Mouse (Mus musculus) frontal cortex, postnatal 25 days (tissue): Measurements from ENCODE around the gene Kirrel.

Experiments
- DNase-seq, 2 experiments: peaks; one replicate each; pipeline ENCODE4 v3.0.0; 2022; ENCODE audit warnings: low spot score in 2 of 2

Kirrel gene

DNA sequence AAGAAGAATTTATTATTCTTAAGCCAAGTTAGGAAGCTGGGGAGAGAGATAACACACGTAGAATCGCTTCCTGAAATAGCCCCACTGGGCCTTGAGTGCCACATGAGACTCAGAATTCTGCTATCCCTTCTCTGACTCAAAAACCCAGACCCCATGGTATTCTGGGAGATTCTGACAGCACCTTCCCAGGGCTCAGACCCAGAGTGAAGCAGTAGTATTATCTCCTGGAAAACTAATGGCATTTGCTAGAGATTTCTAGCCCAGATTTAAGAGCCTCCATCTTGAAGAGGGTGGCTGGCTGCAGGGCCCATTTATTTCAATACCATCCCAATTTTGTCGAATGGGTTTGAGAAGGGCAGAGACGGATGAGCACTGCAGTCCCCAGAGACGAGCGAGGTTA lies 6.9 kb downstream of the Kirrel start:
- no peak for DNase-seq

DNA sequence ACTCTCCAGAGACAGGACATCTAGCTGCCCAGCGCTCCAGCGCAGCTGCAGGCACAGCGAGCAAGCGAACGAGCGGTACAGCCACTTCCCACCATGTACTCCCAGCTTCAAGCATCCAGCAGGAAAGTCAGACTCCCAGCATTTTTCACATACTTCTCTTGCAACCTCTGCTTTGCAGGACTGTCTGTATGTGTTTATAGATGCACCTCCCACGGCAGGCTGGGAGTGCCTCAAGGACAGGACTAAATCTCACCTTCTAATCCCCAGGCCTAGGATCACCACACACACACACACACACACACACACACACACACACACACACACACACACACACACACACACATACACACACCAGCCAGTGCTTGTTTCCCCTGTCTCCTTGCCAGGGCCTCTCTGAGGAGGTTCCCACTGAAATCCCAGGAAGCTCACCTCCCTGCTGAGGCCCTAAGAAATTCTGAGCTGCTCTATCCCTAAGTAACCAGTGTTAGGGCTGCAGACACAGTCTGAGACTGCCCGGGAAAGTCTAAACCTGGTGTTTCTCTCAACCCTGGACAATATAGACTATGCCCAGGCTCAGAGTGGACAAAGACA lies 9.2 kb downstream of the Kirrel start:
- DNase-seq, result no peak

DNA sequence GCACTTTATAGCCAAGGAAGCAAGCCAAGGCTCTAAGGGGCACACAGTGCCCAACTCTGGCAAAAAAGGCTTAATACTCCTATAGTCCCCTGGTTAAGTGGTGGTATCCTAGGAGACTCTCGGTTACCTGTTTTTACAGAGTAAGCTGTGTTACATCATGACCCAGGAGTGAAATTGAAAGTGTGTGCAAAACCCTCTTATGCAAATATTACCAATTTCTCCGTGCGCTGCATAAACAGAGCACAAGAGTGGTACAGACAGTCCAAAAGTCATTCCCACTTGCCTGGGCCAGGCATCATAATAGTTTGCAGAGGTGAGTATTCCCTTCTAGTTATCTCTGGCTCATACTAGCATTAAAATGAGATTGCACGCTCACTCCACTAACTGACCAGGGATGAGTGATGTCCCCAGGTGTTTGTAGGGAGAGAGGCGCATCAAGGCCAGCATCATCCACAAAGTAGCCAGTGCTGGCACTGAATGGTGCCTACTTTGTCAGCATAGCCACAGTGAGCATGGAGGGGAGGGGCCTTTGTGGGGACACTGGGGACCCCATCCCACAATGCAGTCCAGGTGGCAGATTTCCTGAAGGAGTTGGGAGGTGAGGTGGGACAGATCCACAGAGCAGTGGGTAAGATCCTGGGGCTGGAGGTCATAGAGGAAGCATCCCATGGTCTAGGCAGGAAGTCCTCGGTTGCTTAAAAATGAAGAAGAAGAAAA lies 10.3 kb downstream of the Kirrel start:
- no peak for DNase-seq

DNA sequence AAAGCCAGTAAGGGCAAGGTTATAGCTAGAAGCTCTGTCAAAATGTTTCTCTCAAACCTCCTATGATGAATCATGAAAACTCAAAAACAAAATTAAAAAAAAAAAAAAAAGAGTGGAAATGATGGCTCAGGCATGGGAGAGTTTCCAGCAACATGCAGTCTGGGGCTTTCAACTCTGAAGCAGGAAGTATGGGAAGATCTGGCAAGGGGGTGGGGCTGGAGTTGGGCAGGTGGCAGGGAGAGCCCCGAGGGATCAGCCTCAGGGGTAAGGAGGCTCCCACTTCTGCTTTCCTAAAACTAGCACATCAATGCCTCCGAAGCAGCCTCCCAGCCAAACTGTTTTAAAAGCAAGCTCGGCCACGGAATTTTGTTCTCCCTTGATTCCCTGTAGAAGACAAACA lies 11.4 kb downstream of the Kirrel start:
- no peak for DNase-seq

DNA sequence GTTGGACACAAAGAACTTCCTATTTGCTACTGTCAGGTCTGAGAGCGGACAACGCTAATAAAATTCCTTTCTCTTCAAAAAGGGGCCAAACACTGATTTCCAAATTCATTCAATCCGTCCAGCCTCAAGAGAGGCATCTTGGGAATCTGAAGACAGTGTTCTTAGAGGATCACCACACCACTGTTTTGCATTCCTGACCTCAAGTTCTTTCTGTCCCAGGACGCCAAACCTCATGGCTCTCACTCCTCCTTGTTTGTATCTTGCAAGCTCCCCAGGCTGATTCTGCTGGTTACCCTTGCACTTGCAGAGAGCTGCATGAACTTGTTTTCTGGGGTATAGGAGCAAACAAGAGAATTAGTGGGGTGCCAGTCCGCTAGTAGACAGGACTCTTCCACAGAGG lies 12.2 kb downstream of the Kirrel start:
- no peak for DNase-seq

DNA sequence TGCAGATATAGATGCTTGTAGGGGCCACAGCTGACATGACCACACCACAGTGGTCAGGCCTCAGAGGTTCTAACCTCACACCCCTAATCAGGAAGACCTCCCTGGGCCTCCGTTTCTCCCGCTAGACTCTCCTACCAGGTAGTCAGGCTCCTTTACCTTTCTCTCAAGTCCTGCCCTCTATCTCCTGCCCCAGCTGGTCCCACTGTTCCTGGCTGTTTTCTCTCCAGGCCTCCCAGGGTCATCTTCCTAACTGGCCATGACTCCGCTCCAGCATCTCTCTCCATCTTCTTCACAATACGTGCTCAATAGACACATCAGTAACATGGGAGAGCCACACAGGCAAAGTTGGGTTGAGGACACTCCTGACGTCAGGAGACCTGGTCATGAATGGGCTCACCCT lies 12.9 kb downstream of the Kirrel start:
- no peak for DNase-seq

DNA sequence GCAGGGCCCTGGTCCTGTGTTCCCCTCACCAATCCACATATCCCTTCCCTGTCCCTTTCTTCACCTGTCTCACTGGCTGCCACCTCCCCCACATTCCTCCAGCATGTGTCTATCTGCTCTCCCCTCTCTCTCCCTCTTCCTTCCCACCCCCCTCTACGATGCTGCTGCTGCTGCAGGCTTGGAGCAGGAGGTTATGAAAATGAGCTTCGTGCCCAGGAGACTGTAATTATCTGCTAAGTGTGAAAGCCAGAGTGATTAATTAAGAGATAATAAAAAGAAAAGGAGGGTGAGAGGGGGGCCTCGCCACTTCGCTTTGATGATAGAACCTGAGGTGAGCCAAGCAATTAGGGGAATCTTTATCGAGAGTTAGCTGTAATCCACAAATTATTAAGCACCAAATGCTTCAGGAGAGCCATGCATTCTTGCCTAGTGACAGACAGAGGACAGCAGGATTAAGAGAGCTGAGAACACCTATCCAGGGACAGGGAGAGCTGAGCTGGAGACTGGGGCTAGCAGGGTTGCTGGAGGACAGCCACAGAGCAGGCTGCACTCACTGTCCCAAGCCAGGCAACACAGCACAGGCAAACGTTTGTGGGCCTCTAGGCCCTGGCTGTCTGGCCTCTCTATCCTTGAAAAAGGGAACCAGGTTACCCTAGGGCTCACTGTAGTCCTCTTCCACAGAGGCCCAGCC lies 13.6 kb downstream of the Kirrel start:
- no peak for DNase-seq

DNA sequence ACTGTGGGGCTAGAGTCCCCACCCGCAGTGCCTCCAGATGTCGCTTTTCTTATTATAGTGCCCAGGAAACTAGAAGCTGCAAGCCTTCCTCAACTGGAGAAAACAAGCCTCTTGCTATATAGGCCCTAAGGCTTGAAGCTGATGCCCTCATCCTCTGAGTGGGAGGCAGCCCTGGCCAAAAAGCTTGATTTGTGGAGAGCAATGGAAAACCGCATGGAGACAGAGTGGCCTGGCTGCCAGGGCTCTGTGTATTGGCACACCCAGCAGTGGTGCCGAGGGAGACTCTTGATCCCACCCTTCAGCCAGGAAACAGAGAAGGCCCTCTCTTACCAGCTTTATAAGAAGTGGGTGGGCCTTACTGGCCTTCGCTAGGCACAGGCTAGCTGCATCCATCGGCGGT lies 15.4 kb downstream of the Kirrel start:
- no peak for DNase-seq

DNA sequence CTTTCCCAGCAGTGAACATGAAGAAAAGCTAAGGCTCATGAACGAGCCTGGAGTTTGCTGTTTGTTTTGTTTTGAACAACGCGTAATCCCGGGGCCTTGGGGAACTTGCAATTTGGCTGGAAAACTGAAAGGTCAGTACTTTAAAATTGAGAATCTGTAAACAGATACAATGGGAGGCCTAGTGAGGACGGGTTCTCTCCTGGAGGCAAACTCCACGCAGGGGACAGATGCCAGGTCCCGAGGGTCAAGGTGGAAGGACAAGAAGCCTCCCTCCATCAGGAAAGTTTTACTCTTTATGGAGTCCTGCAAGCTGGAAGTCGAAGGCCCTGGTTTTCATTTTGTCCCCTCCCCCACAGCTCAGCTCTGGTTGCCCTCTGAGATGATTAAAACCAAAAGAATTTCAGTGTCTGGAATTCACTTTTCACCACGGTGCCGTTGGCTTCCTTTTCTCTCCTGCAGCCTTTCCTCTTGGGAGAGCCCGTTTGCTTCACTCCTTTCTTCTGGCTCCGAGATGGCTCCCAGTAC lies 16.7 kb downstream of the Kirrel start:
- no peak for DNase-seq

DNA sequence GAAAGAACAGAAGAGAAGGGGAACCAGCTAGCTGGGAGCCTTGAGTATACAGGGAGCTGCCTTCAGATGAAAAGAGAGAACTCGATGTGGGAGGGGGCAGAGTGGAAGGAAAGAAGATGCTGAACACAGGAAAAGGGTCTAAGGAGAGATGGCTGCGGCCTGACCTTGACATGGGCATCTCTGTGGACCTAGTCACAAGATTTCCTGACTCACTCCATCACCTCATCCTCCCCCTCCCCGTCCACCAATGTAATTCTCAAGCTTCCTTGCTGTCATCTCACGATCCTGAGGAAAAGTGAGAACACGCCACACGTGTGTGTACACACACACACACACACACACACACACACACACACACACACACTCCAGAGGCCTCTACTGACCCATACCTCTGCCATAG lies 17.2 kb downstream of the Kirrel start:
- DNase-seq, result no peak

DNA sequence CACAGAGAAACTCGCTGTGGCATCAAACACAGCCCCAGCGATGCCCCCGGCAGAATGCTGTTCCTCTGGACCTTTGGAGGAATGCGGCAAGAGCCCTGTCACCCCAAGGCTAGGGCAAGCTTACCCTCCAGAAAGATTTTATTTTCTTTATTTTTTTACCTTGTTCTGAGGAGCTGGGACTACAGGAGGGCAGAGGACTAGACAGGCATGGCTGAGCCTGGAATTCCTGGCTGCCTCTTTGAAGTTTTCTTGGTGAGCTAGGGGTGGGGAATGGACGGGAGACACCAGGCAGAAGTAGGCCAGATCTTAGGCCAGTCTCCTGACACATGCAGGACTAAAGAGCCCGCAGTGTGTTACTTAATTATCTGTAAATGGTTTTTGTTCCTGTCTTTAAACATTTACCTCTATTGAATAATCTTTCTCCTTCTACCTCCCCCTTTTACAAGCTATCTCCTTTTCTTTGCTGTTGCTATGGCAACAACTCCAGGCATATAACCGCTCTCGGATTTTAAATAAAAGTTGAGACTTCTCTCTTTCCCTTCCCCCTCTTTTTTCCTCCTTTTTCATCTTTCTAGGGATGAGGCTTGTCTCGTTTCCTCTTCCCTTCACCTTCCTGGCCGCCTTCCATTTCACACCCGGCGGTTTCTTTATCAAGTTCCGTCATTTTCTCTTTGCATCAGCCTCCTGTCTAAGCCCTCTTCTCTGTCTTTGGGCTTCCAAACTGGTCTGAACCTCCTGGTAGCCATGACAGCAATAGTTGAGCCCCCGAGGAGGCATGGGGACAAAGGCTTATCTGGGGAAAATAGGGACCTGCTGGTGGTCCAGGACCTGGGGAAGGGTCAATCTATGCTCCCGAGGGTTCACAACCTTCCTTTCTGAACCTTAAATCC lies 19.9 kb downstream of the Kirrel start:
- DNase-seq, result no peak

DNA sequence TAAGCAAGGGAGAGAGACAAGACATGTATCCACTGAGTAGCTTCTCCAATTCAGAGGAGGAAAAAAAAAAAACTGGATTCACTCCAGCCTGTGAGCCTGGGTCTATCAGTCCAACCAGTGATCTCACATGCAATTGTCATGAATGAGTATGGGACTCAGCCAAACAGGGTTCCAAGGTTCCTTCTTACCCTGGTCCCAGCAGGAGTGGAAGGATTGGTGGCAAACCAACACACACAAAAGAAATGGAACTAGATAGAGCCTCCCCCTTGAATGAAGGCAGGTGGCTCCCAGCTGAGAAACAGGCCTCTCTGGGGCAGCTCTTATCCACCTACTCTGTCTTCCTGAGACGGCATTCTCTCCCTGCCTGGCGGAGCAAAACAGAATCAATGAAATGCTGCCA lies 21.5 kb downstream of the Kirrel start:
- DNase-seq, result no peak

DNA sequence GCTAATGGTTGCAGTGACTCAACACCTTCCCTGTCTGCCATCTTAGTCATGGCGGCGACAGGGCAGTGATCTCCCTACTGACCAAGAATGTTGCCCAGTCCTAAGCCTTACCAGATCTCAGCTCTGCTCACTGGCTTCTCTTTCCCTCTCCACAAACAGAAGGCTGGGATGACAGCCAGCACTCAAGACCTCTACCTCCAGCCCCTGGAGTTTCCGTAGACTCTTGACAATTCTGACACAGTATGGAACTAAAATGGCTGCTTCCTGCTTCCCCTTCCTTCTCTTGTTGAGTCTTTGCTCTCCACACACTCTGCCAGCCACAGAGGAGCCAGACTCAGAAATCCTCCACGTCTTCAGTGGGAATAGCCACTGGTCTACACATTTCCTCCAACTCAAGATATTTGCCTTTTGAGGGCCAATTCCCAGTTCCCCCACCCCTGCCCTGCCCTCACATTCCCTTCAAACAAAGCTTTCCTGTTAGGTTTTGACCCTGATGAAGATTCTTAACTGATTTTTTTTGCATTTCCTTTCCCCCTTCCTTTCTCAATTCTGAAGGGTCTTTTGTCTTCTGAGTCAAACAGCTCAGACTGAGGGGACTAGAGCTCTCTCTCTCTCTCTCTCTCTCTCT lies 22.3 kb downstream of the Kirrel start:
- no peak for DNase-seq

DNA sequence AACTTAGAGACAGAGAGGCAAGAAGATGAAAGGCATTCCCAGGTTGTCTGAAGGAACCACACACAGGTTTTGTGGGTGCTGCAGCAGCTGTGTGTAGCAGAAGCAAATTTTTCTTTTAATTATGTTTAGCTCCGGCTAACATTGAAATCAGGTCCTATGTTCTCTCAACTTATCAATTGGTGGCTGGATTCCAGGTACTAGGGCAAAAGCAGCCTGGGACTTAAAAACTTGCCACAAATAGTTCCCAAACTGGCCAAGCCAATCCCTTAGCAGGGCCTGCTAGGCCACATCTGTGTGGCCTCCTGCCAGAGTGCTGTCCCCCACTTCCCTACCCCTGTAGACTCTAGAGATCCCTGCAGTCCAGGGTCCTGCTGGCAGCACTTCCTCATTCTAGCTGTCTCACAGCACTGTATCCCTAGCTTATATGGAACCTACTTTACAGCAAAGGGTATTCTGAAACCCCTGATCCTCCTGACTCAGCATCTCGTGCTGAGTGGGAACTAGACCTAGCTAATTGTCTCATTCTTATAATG lies 23.2 kb downstream of the Kirrel start:
- no peak for DNase-seq

DNA sequence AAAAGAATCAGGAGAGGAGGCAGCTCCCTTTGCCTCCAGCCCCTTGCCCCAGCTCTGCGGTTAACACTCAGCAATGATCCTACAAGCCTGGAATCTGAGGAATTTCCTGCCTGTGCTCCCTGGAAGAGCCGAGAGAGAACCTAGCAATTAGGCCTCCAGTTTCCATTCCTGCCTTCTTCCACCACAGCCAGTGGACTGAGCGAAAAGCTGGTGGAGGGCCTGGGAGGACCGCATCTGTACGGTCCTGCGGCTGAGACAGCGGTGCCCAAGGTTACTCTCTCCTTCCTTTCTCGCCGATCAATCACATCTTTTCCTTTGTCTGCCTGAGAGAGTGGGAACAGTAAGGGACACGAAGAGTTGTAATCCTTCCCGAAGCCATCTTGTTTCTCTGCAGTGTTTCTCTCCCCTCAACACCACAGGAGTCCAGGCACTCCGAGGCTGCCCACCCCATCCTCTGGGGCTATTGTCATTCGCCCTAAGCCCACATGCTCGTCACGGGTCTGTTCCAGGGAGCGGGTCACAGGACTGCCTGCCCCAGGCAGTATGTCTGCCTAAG lies 23.8 kb downstream of the Kirrel start:
- DNase-seq, result no peak

DNA sequence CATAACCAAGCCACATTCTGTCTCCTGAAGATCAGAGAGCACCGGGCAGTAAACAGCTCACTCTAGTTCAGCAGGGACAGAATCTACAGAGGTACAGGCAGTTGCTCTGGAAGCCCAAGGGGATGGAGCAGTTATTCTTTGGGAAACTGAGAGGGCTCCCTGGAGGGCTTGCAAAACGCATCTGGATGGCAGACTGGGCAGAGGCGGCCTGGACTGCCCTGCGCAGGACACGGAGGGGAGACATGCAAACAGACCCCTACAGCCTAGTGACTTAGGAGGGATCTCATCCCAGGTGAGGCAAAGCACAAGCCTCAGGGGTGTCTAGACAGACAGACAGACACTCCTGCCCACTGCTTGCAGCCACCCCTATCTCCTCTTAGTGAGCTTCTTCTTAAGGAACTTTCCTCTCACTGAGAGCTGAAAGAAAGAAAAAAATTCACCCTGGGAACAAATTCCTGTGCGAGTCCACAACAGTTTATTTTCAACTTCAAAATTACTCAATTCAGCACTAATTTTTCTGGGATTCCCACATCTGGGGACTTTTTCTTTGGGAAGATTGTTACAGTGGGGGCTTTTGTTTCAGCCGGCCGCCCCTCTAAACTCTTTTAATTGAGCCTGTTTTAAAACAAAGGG lies 24.4 kb downstream of the Kirrel start:
- DNase-seq, result no peak

DNA sequence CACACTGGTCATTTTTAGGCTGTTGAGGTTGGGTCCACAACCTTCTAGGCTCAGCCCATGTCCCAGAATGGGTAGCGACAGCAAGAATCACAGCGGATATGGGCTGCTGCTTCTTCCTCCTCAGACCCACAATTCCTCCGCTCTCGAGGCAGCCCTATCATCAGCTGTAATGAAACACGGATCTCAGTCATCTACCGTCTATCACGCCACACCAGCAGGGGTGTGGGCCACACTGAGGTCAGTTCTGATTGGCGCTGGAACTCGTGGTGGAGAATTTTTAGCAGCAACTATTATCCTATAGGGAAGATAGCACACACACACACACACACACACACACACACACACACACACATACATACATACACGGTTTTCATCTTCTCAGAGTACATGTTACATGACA lies 25.1 kb downstream of the Kirrel start:
- no peak for DNase-seq

DNA sequence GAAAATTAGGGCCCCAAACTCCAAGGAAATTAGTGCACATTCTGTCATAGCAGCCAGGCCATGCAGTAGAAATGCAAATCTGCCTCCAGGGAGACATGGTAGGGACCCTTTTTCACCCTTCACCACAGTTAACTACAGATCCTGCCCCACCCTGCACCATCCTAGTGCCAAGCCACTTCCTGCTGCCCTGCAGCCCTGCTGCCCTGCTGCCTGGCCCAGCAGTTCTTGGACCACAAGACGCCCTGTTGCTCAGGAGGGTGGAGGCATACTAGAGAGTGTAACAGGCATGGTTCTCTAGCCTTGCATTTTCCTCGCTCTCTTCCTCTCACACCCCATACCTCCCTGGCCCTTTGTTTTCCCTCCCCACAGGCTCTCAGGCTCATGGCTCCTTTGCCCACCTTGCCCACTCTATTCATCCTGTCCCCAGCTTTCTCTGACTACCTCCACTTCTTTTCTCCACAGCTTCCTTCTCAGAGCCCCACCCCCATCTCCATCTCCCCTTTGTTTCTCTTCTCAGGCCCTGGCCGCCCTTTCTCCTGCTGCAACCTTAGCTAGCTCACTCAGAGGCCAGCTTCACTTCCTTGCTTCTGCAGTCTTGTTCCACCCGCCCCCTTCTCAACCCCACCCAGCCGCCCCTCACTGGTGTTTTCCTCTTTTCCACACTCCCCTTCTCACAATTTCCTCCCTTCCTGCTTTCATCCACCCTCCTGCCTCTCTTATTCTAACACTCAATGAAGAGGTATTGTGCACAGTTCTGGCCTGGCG lies 29.9 kb downstream of the Kirrel start:
- no peak for DNase-seq

DNA sequence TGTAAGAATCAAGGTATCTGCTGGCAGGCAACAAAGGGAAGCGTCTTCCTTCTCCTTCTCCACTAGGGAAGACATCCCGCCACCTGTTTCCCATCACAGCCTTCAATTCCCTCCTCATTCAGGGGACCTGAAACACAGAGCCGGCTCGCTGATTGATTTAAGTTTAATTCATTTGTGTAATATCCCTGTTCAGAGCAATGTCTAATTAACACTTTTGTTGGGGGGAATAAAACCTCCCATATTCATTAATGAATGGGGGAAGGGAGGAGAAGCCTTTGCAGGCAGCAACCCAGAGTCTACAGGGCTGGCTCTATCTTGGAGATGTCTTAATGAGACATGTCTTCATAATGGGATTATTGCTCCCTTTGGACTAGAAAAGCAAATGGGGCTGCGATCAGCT lies 34.3 kb downstream of the Kirrel start:
- no peak for DNase-seq

DNA sequence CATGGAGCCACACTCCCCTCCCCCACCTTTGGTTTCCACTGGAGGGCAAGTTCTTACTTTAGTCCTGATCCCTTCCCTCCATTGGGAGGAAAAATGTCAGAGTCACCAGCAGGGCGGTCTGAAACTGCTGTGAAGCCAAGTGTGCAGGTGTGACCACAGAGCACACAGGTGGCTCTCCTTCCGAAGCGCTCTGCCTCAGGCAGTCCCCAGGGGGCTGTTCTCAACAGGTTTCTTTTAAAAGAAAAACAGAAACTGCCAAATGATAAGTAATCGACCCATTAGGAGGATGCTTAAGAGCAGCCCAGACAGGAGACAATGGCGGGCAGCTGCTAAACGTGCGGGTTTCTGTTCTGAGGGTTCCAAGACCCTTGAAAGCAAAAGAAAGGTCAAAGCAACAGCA lies 37.8 kb downstream of the Kirrel start:
- DNase-seq, result no peak
